Mouse (Mus musculus) C2C12 (cell line): ENCODE results near the gene Lamc1. TPM values are rescaled to one million over a fixed set of nuclear protein-coding genes. Genes with fewer than 3 reads are reported as not detected.

Source experiments
- H3K27me3 ChIP-seq: one replicate; pipeline ENCODE4 v1.6.1; 2011; ENCODE audit not compliant: control insufficient read depth, insufficient read depth, insufficient read length
- H3K36me3 ChIP-seq: one replicate; pipeline ENCODE4 v1.6.1; 2011; ENCODE audit not compliant: control insufficient read depth, insufficient read depth
- H3K4me3 ChIP-seq: one replicate; pipeline ENCODE4 v1.5.1; 2011; ENCODE audit warnings: mild to moderate bottlenecking, control low read depth; ENCODE audit not compliant: poor library complexity, insufficient read depth, severe bottlenecking
- H3K79me2 ChIP-seq: one replicate; pipeline ENCODE4 v1.6.1; 2011; ENCODE audit not compliant: control insufficient read depth, insufficient read depth
- H3K79me3 ChIP-seq: one replicate; pipeline ENCODE4 v1.6.1; 2011; ENCODE audit warnings: low read depth, control low read depth
- H3ac ChIP-seq: one replicate; pipeline ENCODE3; 2011; ENCODE audit warnings: low read depth; ENCODE audit not compliant: control insufficient read depth, insufficient read length
- CEBPB ChIP-seq: IDR thresholded peaks from one replicate; pipeline ENCODE4 v1.6.1; 2011; ENCODE audit warnings: low read depth, mild to moderate bottlenecking, control low read depth, moderate library complexity
- CTCF ChIP-seq: IDR thresholded peaks from one replicate; pipeline ENCODE4 v1.5.1; 2011; ENCODE audit not compliant: control insufficient read depth, insufficient read depth, insufficient read length
- FOSL1 ChIP-seq: IDR thresholded peaks from one replicate; pipeline ENCODE4 v1.8.0; 2011; ENCODE audit warnings: mild to moderate bottlenecking, low read length; ENCODE audit not compliant: poor library complexity, insufficient read depth, severe bottlenecking
- MAX ChIP-seq: IDR thresholded peaks from one replicate; pipeline ENCODE4 v1.6.1; 2011; ENCODE audit warnings: mild to moderate bottlenecking, control low read depth
- MYOD1 ChIP-seq: IDR thresholded peaks from one replicate; pipeline ENCODE4 v1.6.1; 2011; ENCODE audit warnings: low read depth; ENCODE audit not compliant: control insufficient read depth, insufficient read length
- MYOG ChIP-seq: IDR thresholded peaks from one replicate; pipeline ENCODE4 v1.6.1; 2011; ENCODE audit not compliant: control insufficient read depth, insufficient read length; ENCODE audit errors: extremely low read depth
- USF1 ChIP-seq: IDR thresholded peaks from one replicate; pipeline ENCODE4 v1.6.1; 2011; ENCODE audit warnings: low read depth, mild to moderate bottlenecking, control low read depth, moderate library complexity
- polyA plus RNA-seq: library from polyadenylated mRNA; unstranded; fragments of >200 nt; fragmentation: generic; extraction: Trizol; gene quantifications from one replicate; pipeline ENCODE4 v1.2.1, GENCODE M21; 2012; ENCODE audit warnings: missing spikeins

Gene Lamc1
- polyA plus RNA-seq, 1 experiment = 35.5 TPM

DNA sequence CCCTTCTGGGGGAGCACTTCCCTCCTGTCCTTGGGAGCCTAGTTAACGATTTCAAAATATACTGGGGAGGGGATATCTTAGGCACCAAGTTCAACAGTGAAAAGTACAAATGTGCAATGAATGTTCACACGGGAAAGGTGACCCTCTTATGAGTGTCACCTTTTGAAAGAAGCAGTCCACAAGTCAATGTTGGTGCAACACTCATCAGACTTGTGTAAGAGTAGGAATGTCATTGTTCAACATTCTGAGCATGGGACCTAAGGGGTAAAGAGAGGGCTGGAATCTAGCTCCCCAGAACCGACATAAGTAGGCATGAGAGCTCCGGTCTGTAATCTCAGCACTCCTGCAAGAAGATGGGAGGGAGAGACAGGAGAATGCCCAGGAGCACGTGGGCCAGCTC lies 45.1 kb downstream of the Lamc1 start:
- Histone ChIP-seq H3ac (no peak overlapping the region), H3K4me3 (no peak overlapping the region), H3K36me3 (no peaks in the 10 kb centered on the region), H3K79me3 (peaks cover 68% of the 10 kb centered on the region), H3K27me3 (no peaks in the 10 kb centered on the region), H3K79me2 (peaks cover 98% of the 10 kb centered on the region)
- TF ChIP-seq MYOG (no peak), CEBPB (no peak), USF1 (no peak), MAX (no peak), FOSL1 (no peak), MYOD1 (no peak), CTCF (no peak)

DNA sequence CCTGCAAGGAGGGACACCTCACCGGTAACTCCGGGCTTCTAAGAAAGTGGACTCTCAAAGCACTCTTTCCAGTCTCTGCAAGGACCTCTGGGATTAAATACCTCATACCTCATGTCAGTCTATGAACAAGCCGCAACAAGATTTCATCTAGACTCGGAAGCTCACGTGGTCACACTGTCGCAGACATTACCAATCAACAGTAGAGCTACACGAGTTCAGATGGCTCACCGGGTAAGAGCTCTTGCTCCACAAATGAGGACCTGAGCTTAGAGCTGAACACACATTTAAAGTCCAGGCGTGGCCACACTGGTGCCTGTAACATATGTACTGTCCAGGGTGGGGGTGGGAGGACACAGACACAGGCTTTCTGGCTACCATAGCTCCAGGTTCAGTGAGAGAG lies 46.4 kb downstream of the Lamc1 start:
- Histone ChIP-seq H3K36me3 (no peaks in the 10 kb centered on the region), H3K27me3 (no peaks in the 10 kb centered on the region), H3ac (no peak overlapping the region), H3K4me3 (no peak overlapping the region), H3K79me2 (peaks cover 98% of the 10 kb centered on the region), H3K79me3 (peaks cover 70% of the 10 kb centered on the region)
- TF ChIP-seq USF1 (no peak), MYOD1 (no peak), MYOG (no peak), MAX (no peak), CTCF (no peak), CEBPB (no peak), FOSL1 (no peak)

DNA sequence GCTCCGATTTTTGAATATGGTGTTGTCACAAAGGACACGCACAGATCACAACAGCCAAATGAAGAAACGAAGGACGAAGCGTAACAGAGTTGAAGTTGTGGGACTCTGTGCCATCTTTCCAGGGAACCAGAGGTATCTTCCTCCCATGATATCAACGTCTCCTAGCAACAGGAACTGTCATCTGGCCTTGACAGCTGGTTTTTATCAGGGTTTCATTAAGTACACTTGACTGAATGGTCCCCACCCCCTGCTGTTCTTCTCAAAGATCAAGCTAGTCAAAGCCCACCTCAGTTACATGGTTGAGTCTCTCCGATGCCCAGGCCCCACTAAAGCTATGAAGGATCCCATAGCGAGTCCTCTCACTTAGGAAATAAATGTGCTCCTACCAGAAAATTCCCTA lies 47.4 kb downstream of the Lamc1 start:
- H3ac ChIP-seq = no peak overlapping the region
- no peaks in the 10 kb centered on the region for H3K27me3 ChIP-seq
- H3K4me3 ChIP-seq = no peak overlapping the region
- peaks cover 98% of the 10 kb centered on the region for H3K79me2 ChIP-seq
- peaks cover 66% of the 10 kb centered on the region for H3K79me3 ChIP-seq
- no peaks in the 10 kb centered on the region for H3K36me3 ChIP-seq
- TF ChIP-seq CTCF = no peak
- TF ChIP-seq MYOD1 = no peak
- TF ChIP-seq CEBPB = no peak
- TF ChIP-seq MAX = no peak
- TF ChIP-seq USF1 = no peak
- no peak for TF ChIP-seq FOSL1
- no peak for TF ChIP-seq MYOG

GRCm38 (mm10) chr1:153282342-153282975 lies 50.1 kb downstream of the Lamc1 start:
- no peaks in the 10 kb centered on the region for H3K27me3 ChIP-seq
- no peak overlapping the region for H3ac ChIP-seq
- no peak for TF ChIP-seq USF1
- TF ChIP-seq FOSL1 = no peak
- no peak for TF ChIP-seq MYOD1
- no peak for TF ChIP-seq MYOG
- TF ChIP-seq MAX = no peak
- no peak for TF ChIP-seq CTCF
- no peak for TF ChIP-seq CEBPB
- H3K79me3 ChIP-seq = peaks cover 52% of the 10 kb centered on the region
- H3K4me3 ChIP-seq = no peak overlapping the region
- peaks cover 98% of the 10 kb centered on the region for H3K79me2 ChIP-seq
- H3K36me3 ChIP-seq = no peaks in the 10 kb centered on the region

GRCm38 (mm10) chr1:153281483-153281882 lies 51.1 kb downstream of the Lamc1 start:
- Histone ChIP-seq H3K79me2 (peaks cover 98% of the 10 kb centered on the region), H3K79me3 (peaks cover 54% of the 10 kb centered on the region), H3K36me3 (no peaks in the 10 kb centered on the region), H3ac (no peak overlapping the region), H3K4me3 (no peak overlapping the region), H3K27me3 (no peaks in the 10 kb centered on the region)
- TF ChIP-seq MYOG = no peak
- TF ChIP-seq MAX = no peak
- TF ChIP-seq CEBPB = no peak
- TF ChIP-seq MYOD1 = no peak
- TF ChIP-seq CTCF = no peak
- no peak for TF ChIP-seq USF1
- TF ChIP-seq FOSL1 = no peak

- Histone ChIP-seq H3K79me2 (peaks cover 88% of the 10 kb centered on the region), H3K4me3 (no peak overlapping the region), H3K79me3 (peaks cover 55% of the 10 kb centered on the region), H3ac (no peak overlapping the region), H3K27me3 (no peaks in the 10 kb centered on the region), H3K36me3 (no peaks in the 10 kb centered on the region)
- TF ChIP-seq MYOG = no peak
- no peak for TF ChIP-seq CTCF
- TF ChIP-seq MYOD1 = no peak
- no peak for TF ChIP-seq USF1
- TF ChIP-seq CEBPB = no peak
- TF ChIP-seq FOSL1 = no peak
- TF ChIP-seq MAX = no peak
Measured at GRCm38 (mm10) chr1:153280411-153280810, 52.2 kb downstream of the Lamc1 start.
